Comparison of ENCODE assay signal across 8 mouse cellular contexts in genomic region chr2:173186047-173186943, GRCm38 (mm10). TPM values are rescaled to one million over a fixed set of nuclear protein-coding genes. Genes with fewer than 3 reads are reported as not detected.
DNase-seq lines count a peak whose midpoint lies in the region; ATAC-seq lines count a peak whose summit lies in the region.

No protein-coding gene starts in this region.

- H3K4me2 ChIP-seq in intestine, embryonic 16.5 days (ENCODE audit: low read depth, low read length), result no peak overlapping the region
- H3K4me2 ChIP-seq in midbrain, embryonic 11.5 days, result no peak overlapping the region

- peaks cover 4% of the 10 kb centered on the region; the same call in 1 of the 2 replicates for H3K27me3 ChIP-seq in intestine, embryonic 16.5 days (replicated peaks; ENCODE audit: control insufficient read depth, insufficient read depth, low read length)
- H3K27me3 ChIP-seq in midbrain, embryonic 11.5 days (ENCODE audit: control insufficient read depth, insufficient read depth, low read length), result no peaks in the 10 kb centered on the region

- intact Hi-C loops in left cerebral cortex, postnatal 4 days (cut with DNase I), result loop anchor here (1.0 kb wide), 1 partner anchor 376 kb away; no protein-coding TSS in a partner anchor

- H3K4me1 ChIP-seq in intestine, embryonic 16.5 days (ENCODE audit: control insufficient read depth, insufficient read depth, low read length), result peaks cover 9% of the 10 kb centered on the region; the same call in 1 of the 2 replicates
- no peaks in the 10 kb centered on the region for H3K4me1 ChIP-seq in midbrain, embryonic 11.5 days (ENCODE audit: control insufficient read depth, insufficient read depth, low read length)

- H3K4me3 ChIP-seq in intestine, embryonic 16.5 days (ENCODE audit: low read length), result no peak overlapping the region
- H3K4me3 ChIP-seq in midbrain, embryonic 11.5 days (ENCODE audit: low read depth, low read length), result no peak overlapping the region

- H3K9me3 ChIP-seq in intestine, embryonic 16.5 days (ENCODE audit: control insufficient read depth, low read length), result no peaks in the 10 kb centered on the region
- H3K9me3 ChIP-seq in midbrain, embryonic 11.5 days (ENCODE audit: control insufficient read depth, low read length), result no peaks in the 10 kb centered on the region

- no peaks in the 10 kb centered on the region for H3K36me3 ChIP-seq in intestine, embryonic 16.5 days (ENCODE audit: control insufficient read depth, insufficient read depth, low read length)
- no peaks in the 10 kb centered on the region for H3K36me3 ChIP-seq in midbrain, embryonic 11.5 days (ENCODE audit: control insufficient read depth, insufficient read depth, low read length)

- no peak overlapping the region for H3K27ac ChIP-seq in intestine, embryonic 16.5 days (ENCODE audit: low read length)
- H3K27ac ChIP-seq in midbrain, embryonic 11.5 days (ENCODE audit: low read depth, low read length), result no peak overlapping the region

- DNase-seq in adrenal gland, postnatal 10 days, result peak; percentile 92
- peak; percentile 84 for DNase-seq in embryo, embryonic 9.5 days (ENCODE audit: extremely low spot score)
- DNase-seq in heart, adult 11 months, result peak; percentile 96
- DNase-seq in left cerebral cortex, postnatal 4 days, result peak; percentile 92
- DNase-seq in midbrain, embryonic 11.5 days (ENCODE audit: low spot score, missing footprints), result peak; percentile 99
- peak; percentile 98 for DNase-seq in right cerebral cortex, postnatal 4 days
- peak; percentile 69 for DNase-seq in yolk sac, embryonic 10.5 days (ENCODE audit: low spot score)

- ATAC-seq in intestine, embryonic 16.5 days, result peak; percentile 62
- ATAC-seq in midbrain, embryonic 11.5 days (ENCODE audit: low FRiP score), result peak; percentile 66

- H3K9ac ChIP-seq in intestine, embryonic 16.5 days (ENCODE audit: low read depth, low read length), result no peak overlapping the region
- no peak overlapping the region for H3K9ac ChIP-seq in midbrain, embryonic 11.5 days (ENCODE audit: low read length)

- WGBS in intestine, embryonic 16.5 days, result 26% methylated on average over 26 of the region's 26 CpGs
- WGBS in midbrain, embryonic 11.5 days, result 32% methylated on average over 26 of the region's 26 CpGs

RNA-seq across cellular contexts. Expression of gene Zbp1, which starts 32.4 kb away (rescaled TPM):
- 1 to 10 TPM in 1 of 2 experiments, under 1 TPM in 1; 0.90 to 2.3 TPM for total RNA-seq in adrenal gland, postnatal 10 days (2021)
- 0.65 and 1.9 TPM in 2 replicates for polyA plus RNA-seq in intestine, embryonic 16.5 days (2015; fragmentation: Nextera tagmentation; extraction: Ambion mirVana)
- total RNA-seq in left cerebral cortex, postnatal 4 days (2021), result under 1 TPM in 1 of 2 experiments, not detected in 1; 0.20 TPM
- 0.46 and 0.55 TPM in 2 replicates for polyA plus RNA-seq in midbrain, embryonic 11.5 days (2014; fragmentation: Nextera tagmentation; extraction: Ambion mirVana)

RNA-seq across cellular contexts. Expression of gene Pck1, which starts 33.4 kb away (rescaled TPM):
- 1,000 to 10,000 TPM in 1 of 2 experiments, 100 to 1,000 TPM in 1; 954 to 1,859 TPM for total RNA-seq in adrenal gland, postnatal 10 days (2021)
- polyA plus RNA-seq in intestine, embryonic 16.5 days (2015; fragmentation: Nextera tagmentation; extraction: Ambion mirVana), result 14.0 and 19.7 TPM in 2 replicates
- total RNA-seq in left cerebral cortex, postnatal 4 days (2021), result not detected
- polyA plus RNA-seq in midbrain, embryonic 11.5 days (2014; fragmentation: Nextera tagmentation; extraction: Ambion mirVana), result not detected in 2 replicates

Comparison
In these comparisons a context has a peak if more than half of its experiments do, and no peak if none do; other contexts are left out.
1. RNA of gene Pck1, which starts 33.4 kb away (total RNA-seq): 954 to 1,859 TPM in adrenal gland, postnatal 10 days; not detected in left cerebral cortex, postnatal 4 days; every median in the first group is over 100 times any median in the second.
2. Peak in every context shown above with its lines, with median percentiles within 50 percentile points of each other: DNase-seq.